Mouse (Mus musculus): ENCODE data around the gene BC034090.

GRCm38 (mm10) chr1:155250531-155251135 lies 6.4 kb upstream of the BC034090 start:
- TF ChIP-seq CTCF (IDR thresholded peaks at IDR 0.05; ENCODE audit: control insufficient read depth, insufficient read depth, insufficient replicate concordance, low read depth, low read length) (no peak), POLR2A (IDR thresholded peaks at IDR 0.05; ENCODE audit: control insufficient read depth, low read depth, low read length) (no peak)

Data from testis, adult 2 months (tissue).